Mouse (Mus musculus) forebrain, embryonic 15.5 days (tissue): Measurements from ENCODE around the gene Chd3. TPM values are rescaled to one million over a fixed set of nuclear protein-coding genes. Genes with fewer than 3 reads are reported as not detected.
A peak's percentile ranks its signal among the peaks of the same experiment; 100 is the strongest.

Experiments used
- ATAC-seq: fragments of 200-750 bp; cut with Nextera tagmentation; replicated peaks from 2 replicates; pipeline ENCODE4 v1.8.0; 2017; ENCODE audit warnings: mild to moderate bottlenecking, moderate TSS enrichment, moderate library complexity
- H3K27ac ChIP-seq: fragments of 300-500 bp; sonication (generic); replicated peaks from 2 replicates; pipeline ENCODE4 v1.5.1; 2015; ENCODE audit warnings: mild to moderate bottlenecking, inconsistent platforms
- H3K27me3 ChIP-seq: fragments of 300-500 bp; sonication (generic); 2 replicates; pipeline ENCODE4 v1.6.1; 2015; ENCODE audit warnings: inconsistent platforms
- H3K36me3 ChIP-seq: fragments of 300-500 bp; sonication (generic); 2 replicates; pipeline ENCODE4 v1.6.1; 2015; ENCODE audit warnings: mild to moderate bottlenecking, inconsistent platforms
- H3K4me1 ChIP-seq: fragments of 300-500 bp; sonication (generic); 2 replicates; pipeline ENCODE4 v1.6.1; 2015; ENCODE audit warnings: inconsistent platforms
- H3K4me2 ChIP-seq: fragments of 300-500 bp; sonication (generic); replicated peaks from 2 replicates; pipeline ENCODE4 v1.6.1; 2015; ENCODE audit warnings: mild to moderate bottlenecking, inconsistent platforms
- H3K4me3 ChIP-seq: fragments of 300-500 bp; sonication (generic); 2 replicates; pipeline ENCODE4 v1.5.1; 2015; ENCODE audit warnings: mild to moderate bottlenecking, inconsistent platforms
- H3K9ac ChIP-seq: fragments of 300-500 bp; sonication (generic); replicated peaks from 2 replicates; pipeline ENCODE4 v1.6.1; 2015; ENCODE audit warnings: mild to moderate bottlenecking, inconsistent platforms
- H3K9me3 ChIP-seq: fragments of 300-500 bp; sonication (generic); 2 replicates; pipeline ENCODE4 v1.6.1; 2016; ENCODE audit warnings: inconsistent platforms
- WGBS: fragments of 180-500 bp; shearing (Covaris S2); methylation state at CpG from one replicate; pipeline ENCODE4 v1.1.7; 2015; ENCODE audit warnings: mixed read lengths; 5-methylcytosine and 5-hydroxymethylcytosine counted together
- polyA plus RNA-seq: library from polyadenylated mRNA; unstranded; fragments of >200 nt; fragmentation: Nextera tagmentation; extraction: Ambion mirVana; gene quantifications from 2 replicates; pipeline ENCODE4 v1.2.1, GENCODE M21; 2015

Chd3 gene
- polyA plus RNA-seq, 1 experiment from 2014 or later, result 127 TPM

DNA sequence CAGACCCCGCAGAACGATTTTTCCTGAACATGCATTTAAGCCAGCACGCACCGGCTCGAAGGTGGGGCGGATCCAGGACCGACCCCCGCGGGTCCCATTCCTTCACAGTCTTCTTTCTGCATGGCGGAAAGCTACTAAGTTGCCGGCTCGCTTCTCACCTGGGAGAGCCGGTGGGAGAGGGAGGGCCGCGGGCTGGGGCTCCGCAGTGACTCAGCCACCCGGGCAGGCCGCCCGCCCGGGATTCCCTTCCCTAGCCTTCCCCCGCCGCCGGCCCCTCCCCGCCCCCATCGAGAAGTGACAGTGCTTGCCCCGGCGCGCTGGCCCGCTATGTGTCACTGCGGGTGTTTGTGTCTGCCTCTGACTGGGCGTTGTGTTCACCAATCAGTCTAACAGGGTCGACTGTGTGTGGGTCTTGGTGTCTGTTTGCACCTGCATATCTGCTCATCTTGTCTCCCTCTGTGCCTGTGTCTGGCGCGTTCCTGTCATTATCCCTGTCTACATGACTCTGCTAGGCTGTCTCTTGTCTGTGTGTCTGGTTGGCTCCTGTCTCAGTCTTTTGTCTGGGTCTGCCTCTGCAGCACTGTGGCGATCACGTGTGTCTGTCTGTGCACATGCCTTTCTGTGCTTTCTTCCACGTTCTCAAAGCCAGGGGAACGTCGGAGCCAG lies 42.5 kb upstream of the Chd3 start:
- Histone ChIP-seq H3K9me3 (no peaks in the 10 kb centered on the region), H3K27me3 (no peaks in the 10 kb centered on the region), H3K4me3 (peak overlapping the region; percentile 79), H3K27ac (peak overlapping the region; percentile 99), H3K4me2 (peak overlapping the region; percentile 93), H3K9ac (peak overlapping the region; percentile 89), H3K4me1 (peaks cover 64% of the 10 kb centered on the region), H3K36me3 (peaks cover 19% of the 10 kb centered on the region)
- no peak for ATAC-seq
- WGBS, result under 1% methylated on average over 39 of the region's 39 CpGs

GRCm38 (mm10) chr11:69411073-69411535 lies 41.9 kb upstream of the Chd3 start:
- H3K9me3 ChIP-seq, result no peaks in the 10 kb centered on the region
- WGBS, result 0% methylated on average over 26 of the region's 26 CpGs
- peak overlapping the region; percentile 93 for H3K4me2 ChIP-seq
- peaks cover 25% of the 10 kb centered on the region for H3K36me3 ChIP-seq
- peak overlapping the region; percentile 89 for H3K9ac ChIP-seq
- peaks cover 60% of the 10 kb centered on the region for H3K4me1 ChIP-seq
- peak; percentile 20 for ATAC-seq
- no peaks in the 10 kb centered on the region for H3K27me3 ChIP-seq
- H3K27ac ChIP-seq, result peak overlapping the region; percentile 99
- peak overlapping the region; percentile 79 for H3K4me3 ChIP-seq

- under 1% methylated on average over 41 of the region's 41 CpGs for WGBS
- no peaks in the 10 kb centered on the region for H3K27me3 ChIP-seq
- H3K36me3 ChIP-seq, result peaks cover 31% of the 10 kb centered on the region
- peak overlapping the region; percentile 79 for H3K4me3 ChIP-seq
- peak overlapping the region; percentile 89 for H3K9ac ChIP-seq
- no peaks in the 10 kb centered on the region for H3K9me3 ChIP-seq
- peak overlapping the region; percentile 93 for H3K4me2 ChIP-seq
- peak overlapping the region; percentile 99 for H3K27ac ChIP-seq
- peaks cover 60% of the 10 kb centered on the region for H3K4me1 ChIP-seq
- ATAC-seq, result peak; percentile 18
Measured at GRCm38 (mm10) chr11:69410310-69411072, 41.3 kb upstream of the Chd3 start.

DNA sequence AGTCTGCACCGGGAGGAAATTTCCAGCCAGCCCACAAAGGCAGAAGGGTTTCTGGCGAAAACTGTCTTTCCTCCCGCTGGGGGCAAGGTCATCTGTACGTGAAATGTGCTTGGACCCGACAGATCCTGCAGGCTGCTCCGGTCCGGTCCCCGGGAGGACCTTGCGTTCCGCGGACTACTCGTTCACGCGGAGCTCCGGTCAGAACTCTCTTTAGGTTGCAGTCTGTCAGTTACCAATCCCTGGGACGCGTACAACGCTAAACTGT lies 40.8 kb upstream of the Chd3 start:
- WGBS, result under 1% methylated on average over 18 of the region's 18 CpGs
- Histone ChIP-seq H3K4me3 (peak overlapping the region; percentile 79), H3K9ac (peak overlapping the region; percentile 89), H3K27ac (peak overlapping the region; percentile 99), H3K9me3 (no peaks in the 10 kb centered on the region), H3K36me3 (peaks cover 36% of the 10 kb centered on the region), H3K27me3 (no peaks in the 10 kb centered on the region), H3K4me1 (peaks cover 56% of the 10 kb centered on the region), H3K4me2 (peak overlapping the region; percentile 93)
- ATAC-seq, result no peak

GRCm38 (mm10) chr11:69409378-69410044 lies 40.3 kb upstream of the Chd3 start:
- whole genome bisulfite sequencing, result under 1% methylated on average over 44 of the region's 46 CpGs
- peak; percentile 57 for ATAC-seq
- Histone ChIP-seq H3K4me3 (peak overlapping the region; percentile 79), H3K4me1 (peaks cover 52% of the 10 kb centered on the region), H3K4me2 (peak overlapping the region; percentile 93), H3K27me3 (no peaks in the 10 kb centered on the region), H3K9me3 (no peaks in the 10 kb centered on the region), H3K27ac (peak overlapping the region; percentile 99), H3K36me3 (peaks cover 40% of the 10 kb centered on the region), H3K9ac (peak overlapping the region; percentile 89)

DNA sequence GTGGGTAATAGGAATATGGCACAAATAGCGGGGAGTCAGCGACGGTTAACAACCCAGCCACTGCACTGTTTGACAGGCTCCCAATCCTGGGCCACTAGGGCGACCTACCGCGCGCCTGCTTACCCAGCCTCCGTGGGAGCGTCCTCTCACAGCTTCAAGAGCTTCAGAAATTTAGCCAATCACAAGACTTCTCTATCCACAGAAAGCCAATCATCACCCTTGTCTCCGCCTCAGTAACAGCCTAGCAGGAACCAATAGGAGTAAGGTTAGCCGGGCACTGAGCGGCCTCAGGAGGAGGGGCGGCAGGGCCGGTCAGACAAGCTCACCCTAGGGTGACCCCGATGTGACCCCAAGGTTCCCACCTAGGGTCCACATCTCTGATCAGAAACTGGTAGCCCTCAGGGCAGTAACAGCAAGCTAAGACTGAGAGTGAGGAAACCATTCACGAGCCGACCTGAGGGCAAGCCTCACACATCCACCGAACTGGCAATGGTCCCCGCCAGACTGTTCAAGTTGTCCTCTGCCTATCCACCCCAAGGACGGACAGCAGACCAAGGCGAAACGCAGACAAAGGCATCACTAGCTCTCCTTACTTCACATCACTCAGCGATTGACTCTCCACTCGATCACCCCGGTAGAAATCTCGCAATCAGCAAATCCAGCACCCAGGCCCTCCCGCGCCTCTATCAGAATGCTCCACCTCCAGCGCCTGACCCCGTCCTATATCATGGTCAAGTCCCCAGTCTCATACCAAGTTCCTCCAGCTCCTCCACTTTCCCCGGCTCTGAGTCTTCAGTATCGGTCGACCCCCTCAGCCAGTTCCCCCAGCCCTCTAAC lies 39.6 kb upstream of the Chd3 start:
- no peaks in the 10 kb centered on the region for H3K9me3 ChIP-seq
- peak overlapping the region; percentile 89 for H3K9ac ChIP-seq
- WGBS, result under 1% methylated on average over 33 of the region's 33 CpGs
- ATAC-seq, result peak; percentile 65
- no peaks in the 10 kb centered on the region for H3K27me3 ChIP-seq
- peak overlapping the region; percentile 93 for H3K4me2 ChIP-seq
- H3K36me3 ChIP-seq, result peaks cover 48% of the 10 kb centered on the region
- H3K27ac ChIP-seq, result peak overlapping the region; percentile 99
- H3K4me3 ChIP-seq, result peak overlapping the region; percentile 79
- peaks cover 44% of the 10 kb centered on the region for H3K4me1 ChIP-seq

DNA sequence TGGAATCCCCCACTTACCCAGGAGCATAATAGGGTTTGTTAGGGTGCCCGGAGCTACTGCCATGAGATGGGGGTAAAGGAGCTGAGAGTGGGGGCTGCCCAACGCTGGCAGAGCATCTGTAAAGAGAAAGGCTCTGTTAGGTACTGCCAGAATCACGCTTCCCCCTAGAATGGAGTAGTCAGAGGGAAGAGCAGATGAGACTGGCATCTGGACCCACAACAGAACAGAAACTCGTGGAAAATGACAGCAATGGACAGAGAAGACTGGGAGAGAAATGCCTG lies 38.5 kb upstream of the Chd3 start:
- no peak overlapping the region for H3K4me2 ChIP-seq
- no peak overlapping the region for H3K4me3 ChIP-seq
- no peak for ATAC-seq
- no peaks in the 10 kb centered on the region for H3K9me3 ChIP-seq
- peaks cover 56% of the 10 kb centered on the region for H3K36me3 ChIP-seq
- H3K4me1 ChIP-seq, result peaks cover 33% of the 10 kb centered on the region
- WGBS, result 86% methylated on average over 4 of the region's 4 CpGs
- H3K9ac ChIP-seq, result peak overlapping the region; percentile 89; the same call in 1 of the 2 replicates
- no peaks in the 10 kb centered on the region for H3K27me3 ChIP-seq
- H3K27ac ChIP-seq, result peak overlapping the region; percentile 99; the same call in 1 of the 2 replicates

- no peaks in the 10 kb centered on the region for H3K27me3 ChIP-seq
- H3K9ac ChIP-seq, result no peak overlapping the region
- no peak overlapping the region for H3K27ac ChIP-seq
- H3K4me3 ChIP-seq, result no peak overlapping the region
- WGBS, result 92% methylated on average over 16 of the region's 16 CpGs
- H3K9me3 ChIP-seq, result no peaks in the 10 kb centered on the region
- no peak for ATAC-seq
- H3K36me3 ChIP-seq, result peaks cover 62% of the 10 kb centered on the region
- no peak overlapping the region for H3K4me2 ChIP-seq
- H3K4me1 ChIP-seq, result peaks cover 27% of the 10 kb centered on the region
Measured at GRCm38 (mm10) chr11:69406867-69407723, 37.9 kb upstream of the Chd3 start.

- WGBS, result 92% methylated on average over 19 of the region's 19 CpGs
Measured at GRCm38 (mm10) chr11:69406282-69406681, 37.1 kb upstream of the Chd3 start.

DNA sequence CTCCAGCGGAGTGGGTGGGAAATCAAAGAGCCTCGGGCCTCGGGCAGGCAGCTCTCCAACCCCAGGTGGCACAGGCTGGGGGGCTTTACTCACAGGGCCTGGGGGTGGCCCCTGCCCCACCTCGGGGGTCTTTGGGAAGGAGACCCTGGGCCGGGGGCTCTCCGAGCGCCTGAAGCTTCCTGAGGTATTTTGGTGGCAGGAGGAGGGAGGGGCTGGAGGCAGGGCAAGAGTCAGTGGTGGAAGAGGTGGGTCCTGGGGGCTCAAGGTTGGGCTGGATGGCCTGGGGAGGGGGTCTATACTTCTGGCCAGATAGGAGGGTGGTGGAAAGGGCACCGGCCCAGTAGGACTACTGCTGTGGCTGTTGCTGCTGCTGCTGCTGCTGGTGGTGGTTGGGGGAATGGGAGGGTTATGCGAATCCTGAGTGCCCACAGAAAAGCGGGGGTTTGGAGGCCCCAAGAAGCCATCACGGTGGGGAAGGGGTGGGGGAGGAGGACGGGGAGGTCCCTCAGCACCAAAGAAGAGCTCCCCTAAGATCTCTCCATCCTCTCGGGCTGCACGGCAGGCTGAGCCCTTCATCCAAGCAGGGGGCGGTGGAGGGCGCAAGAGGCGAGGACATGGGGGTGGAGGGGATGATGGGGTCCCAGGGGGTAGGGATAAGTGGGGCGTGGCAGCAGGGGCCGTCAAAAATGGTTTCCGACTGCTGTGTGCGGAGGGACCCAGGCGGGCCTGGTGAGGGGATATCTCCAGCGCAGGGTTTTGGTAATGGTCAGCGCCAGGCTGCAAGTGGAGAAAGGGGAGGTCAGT lies 36.4 kb upstream of the Chd3 start:
- no peak for ATAC-seq
- Histone ChIP-seq H3K27me3 (no peaks in the 10 kb centered on the region), H3K9me3 (no peaks in the 10 kb centered on the region), H3K4me2 (no peak overlapping the region), H3K4me3 (no peak overlapping the region), H3K36me3 (peaks cover 73% of the 10 kb centered on the region), H3K27ac (no peak overlapping the region), H3K4me1 (peaks cover 23% of the 10 kb centered on the region), H3K9ac (no peak overlapping the region)
- WGBS, result 90% methylated on average over 24 of the region's 24 CpGs

More at GRCm38 (mm10) chr11:69406282-69406681, 37.1 kb upstream of the Chd3 start:
- Histone ChIP-seq H3K4me2 (no peak overlapping the region), H3K9me3 (no peaks in the 10 kb centered on the region), H3K4me3 (no peak overlapping the region), H3K27ac (no peak overlapping the region), H3K9ac (no peak overlapping the region), H3K36me3 (peaks cover 66% of the 10 kb centered on the region), H3K4me1 (peaks cover 23% of the 10 kb centered on the region), H3K27me3 (no peaks in the 10 kb centered on the region)
- ATAC-seq, result no peak
